Mouse (Mus musculus): ENCODE measurements around the gene Cacna1c.

- TF ChIP-seq EP300 (IDR thresholded peaks at IDR 0.05) (no peak), CTCF (IDR thresholded peaks at IDR 0.05) (no peak)
Measured at GRCm38 (mm10) chr6:118884961-118885360, 311.3 kb downstream of the Cacna1c start.

Measured in lung, postnatal 0 days (tissue).